Mouse (Mus musculus): ENCODE measurements around the gene Insm2. TPM values are rescaled to one million over a fixed set of nuclear protein-coding genes. Genes with fewer than 3 reads are reported as not detected.

Insm2 gene
- polyA plus RNA-seq (2012; ENCODE audit: low replicate concordance), result not detected in 2 replicates

GRCm38 (mm10) chr12:55598887-55599561 lies at the start of gene Insm2:
Gene Insm2, plus strand, starts transcription at chr12:55599427.

GRCm38 (mm10) chr12:55565206-55565605 lies 34.0 kb upstream of the Insm2 start, which contains the start of gene Aldoart2:
Gene Aldoart2, plus strand, starts transcription at chr12:55565239.

Other genes with a start within 250 kb of the Insm2 start
- gene Psma6, start 215.2 kb upstream of the Insm2 start, polyA plus RNA-seq (2012; ENCODE audit: low replicate concordance), result 6.5 and 17.6 TPM in 2 replicates
- gene Nfkbia, start 106.8 kb upstream of the Insm2 start, polyA plus RNA-seq (2012; ENCODE audit: low replicate concordance), result 15.4 and 26.4 TPM in 2 replicates
- gene Aldoart2, start 34.2 kb upstream of the Insm2 start, polyA plus RNA-seq (2012; ENCODE audit: low replicate concordance), result not detected in 2 replicates
- 9.4 and 74.2 TPM in 2 replicates for gene Ralgapa1, start 221.7 kb downstream of the Insm2 start, polyA plus RNA-seq (2012; ENCODE audit: low replicate concordance)
- 39.9 and 50.3 TPM in 2 replicates for gene Brms1l, start 236.9 kb downstream of the Insm2 start, polyA plus RNA-seq (2012; ENCODE audit: low replicate concordance)

Data from leukemia stem cell, adult 10-12 weeks (primary cell).